Mouse (Mus musculus): ENCODE measurements at regions not wholly inside any gene's neighbourhood (a gene's known extent, or its start where the extent isn't known, plus 50 kb on each side); places are given as distances from the start of the nearest gene placed in this dataset.

- TF ChIP-seq GATA1 (IDR thresholded peaks at IDR 0.05; ENCODE audit: borderline replicate concordance, low read length) (no peak), FLI1 (IDR thresholded peaks at IDR 0.05; ENCODE audit: low read length) (no peak)
Measured at GRCm38 (mm10) chr10:66640890-66641847, 454.8 kb upstream of the Jmjd1c start.
